Mouse (Mus musculus): ENCODE results near the gene Syngr4.
"Not testable (repeated sequence)": the region's sequence is repeated elsewhere in the genome, so short reads cannot be mapped to it uniquely, and the experiment has no call there.

The Syngr4 gene

DNA sequence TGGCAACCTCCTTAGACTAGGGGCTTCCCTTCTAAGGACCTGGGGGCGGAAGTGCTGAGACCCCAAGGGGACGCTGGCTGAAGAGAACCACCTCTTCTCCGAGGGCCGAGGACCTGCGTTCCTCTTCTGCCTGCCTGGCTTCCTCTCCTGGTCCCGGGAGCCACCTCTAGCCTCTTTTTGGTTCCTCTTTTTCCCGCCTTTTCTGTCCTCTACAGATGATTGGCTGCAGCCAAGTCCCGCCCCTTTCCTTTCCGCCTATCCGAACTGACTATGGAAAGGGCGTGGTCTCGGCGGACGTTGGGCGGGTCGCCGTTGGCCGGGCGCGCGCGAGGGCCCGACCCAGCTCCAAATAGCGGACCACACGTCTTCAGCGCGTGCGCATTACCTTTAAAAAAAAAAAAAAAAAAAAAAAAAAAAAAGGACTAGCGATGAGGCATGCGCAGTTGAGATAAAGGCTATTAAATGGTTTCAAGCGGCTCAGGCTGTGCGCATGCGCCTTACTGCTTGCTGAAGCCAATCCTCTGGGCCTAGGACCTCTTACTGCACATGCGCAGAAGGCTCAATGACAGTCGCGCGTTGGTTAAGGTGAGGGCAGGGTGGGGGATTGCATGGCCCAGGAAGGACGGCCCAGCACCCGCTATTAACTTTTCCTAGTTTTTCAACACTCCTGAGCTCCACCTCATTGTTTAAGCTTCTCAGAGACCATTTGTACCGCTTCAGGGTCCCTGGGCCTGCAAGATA, at the start of gene Syngr4, which contains the start of gene Tmem143:
Gene Syngr4, minus strand, starts transcription at position 198 of the 741 bp plus-strand sequence.
Gene Tmem143, plus strand, starts transcription at position 425 of the 741 bp plus-strand sequence.
- DNase-seq = peak; percentile 99

GRCm38 (mm10) chr7:45943280-45943679, 46.8 kb upstream of the Syngr4 start:
- DNase-seq = not testable (repeated sequence)

DNA sequence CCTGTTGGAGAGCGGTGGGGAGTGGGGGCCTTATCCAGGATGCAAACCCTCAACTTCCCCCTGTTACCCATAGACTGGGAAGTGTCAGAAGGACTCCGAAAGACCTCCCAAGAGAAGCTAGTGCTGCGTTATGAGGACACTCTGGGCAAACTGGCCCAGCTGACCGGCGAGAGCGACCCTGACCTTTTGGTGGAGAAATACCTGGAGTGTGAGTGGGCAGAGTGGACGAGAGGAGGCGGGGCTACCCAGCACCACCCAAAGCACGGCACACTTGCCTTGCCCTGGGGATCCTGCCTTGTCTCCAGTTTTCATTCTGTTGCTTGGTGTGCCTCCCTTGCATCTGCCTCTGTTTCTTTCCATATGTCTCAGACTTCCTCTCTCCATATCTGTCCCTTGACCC, 45.5 kb upstream of the Syngr4 start:
- DNase-seq = no peak

DNA sequence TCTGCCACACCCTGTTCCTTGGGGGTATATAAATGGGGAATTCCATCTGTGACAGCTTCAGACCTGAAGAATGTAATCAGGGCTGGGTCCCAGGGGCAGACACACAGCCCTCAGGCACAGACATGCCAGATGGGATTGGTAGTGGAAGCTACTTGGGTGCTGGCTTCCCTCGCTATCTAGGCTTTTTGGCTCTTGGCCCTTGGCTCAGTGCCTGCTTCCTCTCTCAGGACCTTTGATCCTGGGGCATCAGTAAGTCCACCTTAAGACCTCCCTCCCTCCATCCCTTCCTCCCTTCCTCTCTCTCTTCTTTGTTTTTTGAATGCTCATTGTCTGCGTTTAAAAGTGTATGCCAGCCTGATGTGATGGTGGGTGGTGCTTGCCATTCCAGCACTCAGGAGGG, 43.3 kb upstream of the Syngr4 start:
- DNase-seq = no peak

DNA sequence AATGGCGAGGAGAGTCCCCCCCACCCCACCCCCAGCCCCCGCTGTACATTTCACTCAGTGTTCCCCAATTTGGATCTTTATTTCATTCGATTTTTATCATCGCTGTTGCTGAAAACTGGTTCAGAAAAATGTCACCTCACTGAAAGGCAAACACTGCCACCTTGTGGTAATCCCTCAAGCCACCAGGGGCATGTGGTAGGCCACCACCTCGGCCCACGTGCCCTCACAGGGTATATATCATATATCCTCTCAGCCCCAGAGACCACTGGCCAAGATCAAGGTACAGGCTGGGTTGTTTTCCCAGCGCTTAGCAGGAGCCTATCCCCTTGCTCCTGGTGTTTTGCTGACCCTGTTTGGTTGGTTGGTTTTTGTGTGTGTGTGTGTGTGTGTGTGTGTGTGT, 38.6 kb upstream of the Syngr4 start:
- no peak for DNase-seq

DNA sequence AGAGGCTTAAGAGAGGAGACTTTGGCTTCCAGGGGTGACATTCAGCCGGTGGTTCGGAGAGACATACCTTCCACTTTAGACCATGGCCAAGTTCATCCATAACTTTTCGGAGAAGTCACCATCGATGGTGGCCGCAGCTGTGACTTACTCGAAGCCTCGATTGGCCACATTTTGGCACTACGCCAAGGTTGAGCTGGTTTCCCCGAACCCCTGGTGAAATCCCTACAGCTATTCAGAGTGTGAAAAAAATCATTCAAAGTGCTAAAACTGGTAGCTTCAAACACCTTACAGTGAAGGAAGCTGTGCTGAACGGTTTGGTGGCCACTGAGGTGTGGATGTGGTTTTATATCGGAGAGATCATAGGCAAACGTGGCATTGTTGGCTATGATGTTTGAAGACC, 37.3 kb upstream of the Syngr4 start:
- not testable (repeated sequence) for DNase-seq

DNA sequence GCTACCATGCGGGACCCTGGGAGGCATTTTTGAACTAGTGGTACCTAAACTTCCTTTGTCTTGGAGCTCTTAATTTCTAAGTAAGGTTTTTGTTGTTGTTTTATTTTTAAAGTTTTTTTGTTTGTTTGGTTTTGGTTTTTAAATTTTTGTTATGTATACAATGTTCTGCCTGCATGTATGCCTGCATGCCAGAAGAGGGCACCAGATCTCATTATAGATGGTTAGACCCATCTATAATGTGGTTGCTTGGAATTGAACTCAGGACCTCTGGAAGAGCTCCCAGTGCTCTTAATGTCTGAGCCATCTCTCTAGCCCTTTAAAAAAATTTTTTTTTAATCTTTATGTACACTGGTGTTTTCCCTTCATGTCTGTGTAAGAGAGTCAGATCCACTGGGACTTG, 33.2 kb upstream of the Syngr4 start:
- no peak for DNase-seq

- no peak for DNase-seq
Measured at GRCm38 (mm10) chr7:45928626-45929295, 32.2 kb upstream of the Syngr4 start.

DNA sequence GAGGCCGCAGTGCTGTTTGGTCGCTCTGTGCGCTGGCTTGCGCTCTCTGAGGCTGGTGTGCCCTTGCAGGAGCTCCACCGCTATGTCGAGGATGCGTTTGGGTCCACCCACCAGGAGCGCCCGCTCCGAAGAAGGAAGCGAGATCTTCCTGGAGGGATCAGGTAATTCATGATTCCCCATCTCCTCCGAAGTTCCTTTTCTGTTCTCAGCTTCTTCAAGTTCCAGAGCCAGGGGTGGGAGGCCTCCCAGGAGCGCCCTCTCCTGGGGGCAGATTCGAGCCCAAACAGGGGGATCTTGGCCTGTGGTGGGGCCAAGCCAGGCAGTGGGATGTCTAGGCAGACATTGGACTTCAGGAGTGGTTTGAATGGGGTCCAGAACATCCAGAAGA, 27.9 kb upstream of the Syngr4 start:
- no peak for DNase-seq

GRCm38 (mm10) chr7:45923762-45924428, 27.4 kb upstream of the Syngr4 start, which contains the start of gene Ccdc114:
Gene Ccdc114, plus strand, starts transcription at chr7:45924072.
- peak; percentile 59 for DNase-seq

DNA sequence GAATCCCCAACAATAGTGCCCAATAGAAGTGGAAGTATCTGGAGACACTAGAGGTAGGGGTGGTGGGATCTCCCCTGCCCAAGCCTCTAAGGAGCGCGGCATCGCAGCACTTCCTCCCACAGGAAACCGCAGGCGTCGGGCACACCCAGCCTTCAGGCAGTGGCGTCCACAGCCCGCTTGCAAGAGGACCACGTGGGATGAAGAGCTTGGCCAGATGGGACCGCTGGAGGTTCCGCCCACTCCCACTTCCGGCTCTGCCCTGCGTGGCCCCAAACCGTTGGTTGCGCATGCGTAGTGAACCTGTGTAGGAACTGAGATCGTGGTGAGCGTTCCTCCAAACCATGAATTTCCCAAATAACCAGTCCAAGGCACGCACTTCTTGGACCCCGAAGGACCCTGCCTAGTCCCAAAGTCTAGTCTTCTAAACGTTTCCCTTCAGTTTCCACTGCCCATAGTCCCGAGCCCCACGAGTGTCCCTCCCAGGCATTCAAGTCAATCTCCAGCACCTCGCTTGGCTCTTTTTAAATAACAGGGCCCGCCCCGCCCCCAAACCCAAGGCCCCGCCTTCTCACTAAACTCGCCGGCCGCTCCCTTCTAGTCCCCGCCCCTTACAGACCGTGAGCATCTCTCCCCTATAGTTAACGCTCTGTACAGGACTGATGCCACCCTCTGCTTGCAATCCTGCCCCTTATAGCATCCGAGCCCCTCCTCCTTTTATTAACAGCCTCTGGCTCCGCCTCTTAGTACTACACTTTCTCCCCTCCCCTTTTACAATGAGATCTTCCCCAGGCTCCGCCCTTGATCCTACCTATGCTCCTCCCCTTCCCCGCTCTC, 26.6 kb upstream of the Syngr4 start:
- DNase-seq = peak; percentile 97

- DNase-seq = no peak
Measured at GRCm38 (mm10) chr7:45921950-45922600, 25.6 kb upstream of the Syngr4 start.

GRCm38 (mm10) chr7:45921242-45921621, 24.7 kb upstream of the Syngr4 start, which contains the start of gene Emp3:
Gene Emp3, minus strand, starts transcription at chr7:45921404.
- no peak for DNase-seq

GRCm38 (mm10) chr7:45920583-45921241, 24.2 kb upstream of the Syngr4 start:
- DNase-seq = no peak

GRCm38 (mm10) chr7:45919761-45920160, 23.2 kb upstream of the Syngr4 start:
- no peak for DNase-seq

DNA sequence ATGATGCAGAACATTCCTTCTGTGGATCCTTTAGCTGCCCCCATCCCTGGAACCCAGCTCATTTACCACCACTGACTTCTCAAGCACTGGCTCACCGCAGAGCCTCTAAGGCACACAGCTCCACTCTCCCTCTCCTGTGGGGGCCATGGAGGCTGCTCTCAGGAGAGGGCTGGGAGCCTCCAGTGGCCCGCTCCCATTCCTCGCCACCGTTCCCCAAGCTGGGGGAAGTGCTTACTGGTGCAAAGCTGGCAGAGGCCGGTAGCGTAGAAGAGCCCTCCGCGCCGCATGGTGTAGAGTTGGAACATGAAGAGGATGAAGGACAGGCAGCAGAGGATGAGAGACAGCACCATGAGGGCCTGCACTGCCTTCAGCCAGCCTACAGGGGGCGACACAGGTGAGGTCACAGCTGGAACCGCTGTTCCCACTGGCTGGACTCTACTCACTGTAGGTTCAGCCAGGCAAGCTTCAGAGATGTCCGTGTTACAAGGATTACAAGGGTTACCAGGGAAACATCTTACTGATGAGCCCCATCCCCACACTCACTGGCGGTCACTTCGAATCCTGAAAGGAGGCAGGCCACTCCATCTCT, 22.7 kb upstream of the Syngr4 start:
- DNase-seq = no peak

DNA sequence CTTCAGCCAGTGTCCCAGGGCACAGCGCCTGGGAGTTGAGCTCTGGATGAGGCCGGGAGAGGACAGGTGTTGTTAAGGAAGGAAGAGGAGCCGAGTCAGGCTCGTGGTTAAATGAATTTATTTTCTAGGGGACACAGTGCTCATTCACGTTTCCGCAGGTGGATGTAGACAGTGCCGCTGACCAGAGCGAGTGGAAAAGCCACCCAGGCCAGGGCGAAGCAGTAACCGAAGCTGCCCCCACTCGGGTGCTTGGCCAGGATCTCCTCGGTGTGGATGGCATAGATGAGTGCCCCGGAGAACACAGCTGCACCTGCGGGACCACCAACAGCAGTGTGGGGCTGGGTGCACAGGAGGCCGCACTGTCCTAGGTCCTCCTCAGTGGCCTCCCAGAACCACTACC, 21.4 kb upstream of the Syngr4 start:
- DNase-seq = no peak

DNA sequence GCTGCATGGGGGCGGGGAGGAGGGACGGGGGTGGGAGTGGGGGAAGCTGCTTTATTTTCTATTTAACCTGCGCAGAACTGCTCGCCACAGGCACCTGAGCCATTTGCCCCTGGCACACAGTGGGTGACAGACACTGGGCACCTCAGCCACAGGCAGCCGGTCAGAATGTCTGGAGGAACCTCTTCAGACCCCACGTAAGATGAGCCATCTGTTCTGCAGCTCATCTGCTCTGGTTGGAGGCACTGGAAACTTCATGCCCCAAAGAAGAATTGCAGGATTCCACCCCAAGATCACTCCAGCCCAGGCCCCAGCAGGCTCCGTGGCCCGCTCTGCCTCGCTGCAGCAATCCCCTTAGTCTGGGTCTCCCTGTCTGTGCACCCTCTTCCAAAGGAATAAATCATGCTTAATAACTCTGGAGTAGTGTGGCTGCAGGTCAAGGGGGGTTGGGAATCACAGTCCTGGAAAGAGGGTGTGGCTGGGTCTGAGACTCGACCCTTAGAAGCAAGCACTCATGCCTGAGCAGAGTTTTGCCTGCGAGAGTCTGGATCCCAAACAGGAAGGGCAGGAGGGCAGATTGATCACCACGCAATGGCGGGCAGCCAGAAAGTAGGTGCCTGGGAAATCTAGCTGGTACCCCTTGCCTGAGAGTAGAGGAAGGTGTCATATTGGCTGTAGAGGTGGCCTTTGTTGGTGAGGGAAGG, 20.6 kb upstream of the Syngr4 start:
- DNase-seq = no peak

- peak; percentile 90 for DNase-seq
Measured at GRCm38 (mm10) chr7:45916056-45917003, 19.8 kb upstream of the Syngr4 start.

Measured in layer of hippocampus, adult 9-11 months (tissue).